ENCODE assay signal across 18 mouse cellular contexts in genomic region chr12:112633686-112634085, GRCm38 (mm10). TPM values are rescaled to one million over a fixed set of nuclear protein-coding genes. Genes with fewer than 3 reads are reported as not detected.
DNase-seq lines count a peak whose midpoint lies in the region; ATAC-seq and TF ChIP-seq lines count a peak whose summit lies in the region.
"Had no signal": no experiment of that assay in that cellular context is flagged by ENCODE, and none has a peak within 500 bp of the region (broad histone marks: within the 10 kb centered on the region; RNA-seq: fewer than 3 reads in every experiment).

No protein-coding gene starts in this region.

- no peak overlapping the region for H3K27ac ChIP-seq in kidney, postnatal 0 days
- H3K27ac ChIP-seq in midbrain, embryonic 15.5 days: no peak overlapping the region
- H3K27ac ChIP-seq: embryonic facial prominence, embryonic 12.5 days; neural tube, embryonic 15.5 days had no signal

- WGBS in kidney, postnatal 0 days: 52% methylated on average over 9 of the region's 9 CpGs
- WGBS in midbrain, embryonic 15.5 days: 75% methylated on average over 9 of the region's 9 CpGs

- peaks cover 14% of the 10 kb centered on the region for H3K4me1 ChIP-seq in kidney, postnatal 0 days (replicated peaks; ENCODE audit: insufficient read depth, low read length)
- H3K4me1 ChIP-seq in midbrain, embryonic 15.5 days: peaks cover 8% of the 10 kb centered on the region

- no peaks in the 10 kb centered on the region for H3K36me3 ChIP-seq in kidney, postnatal 0 days (ENCODE audit: insufficient read depth, low read length)
- H3K36me3 ChIP-seq in splenic B cell, adult 2 months (ENCODE audit: control insufficient read depth, insufficient read depth, low read length, poor library complexity, severe bottlenecking): no peaks in the 10 kb centered on the region
- no peaks in the 10 kb centered on the region for H3K36me3 ChIP-seq in midbrain, embryonic 15.5 days (replicated peaks)
- H3K36me3 ChIP-seq: embryonic facial prominence, embryonic 12.5 days; neural tube, embryonic 15.5 days had no signal

- H3K4me3 ChIP-seq in kidney, postnatal 0 days (replicated peaks; ENCODE audit: low read depth, low read length): no peak overlapping the region
- no peak overlapping the region for H3K4me3 ChIP-seq in midbrain, embryonic 15.5 days
- H3K4me3 ChIP-seq: embryonic facial prominence, embryonic 12.5 days; heart, embryonic 12.5 days; neural tube, embryonic 15.5 days had no signal

- DNase-seq in kidney, postnatal 0 days (ENCODE audit: low spot score): no peak
- no peak for DNase-seq in kidney, adult 9 months
- peak; percentile 35 for DNase-seq in thymus, postnatal 14 days
- DNase-seq in thymus, postnatal 10 days (ENCODE audit: low spot score in 2 of 2): no peak
- peak; percentile 47 for DNase-seq in induced T-regulatory cell, adult 2 months (ENCODE audit: low read depth)
- DNase-seq in splenic B cell, adult 2 months (ENCODE audit: low read depth, low spot score): peak; percentile 56
- no peak for DNase-seq in layer of hippocampus, postnatal 10 days (ENCODE audit: low spot score in 2 of 2)
- DNase-seq: adrenal gland, adult 2 months; cerebellum, postnatal 25 days; heart, postnatal 4 days; kidney, postnatal 14 days; left cerebral cortex, postnatal 4 days; retina, postnatal 1 day had no signal

- no peaks in the 10 kb centered on the region for H3K9me3 ChIP-seq in kidney, postnatal 0 days (replicated peaks; ENCODE audit: low read length)
- no peaks in the 10 kb centered on the region for H3K9me3 ChIP-seq in midbrain, embryonic 15.5 days
- H3K9me3 ChIP-seq: embryonic facial prominence, embryonic 12.5 days; heart, embryonic 12.5 days; neural tube, embryonic 15.5 days had no signal

- no peak overlapping the region for H3K4me2 ChIP-seq in kidney, postnatal 0 days (ENCODE audit: low read length)
- no peak overlapping the region for H3K4me2 ChIP-seq in midbrain, embryonic 15.5 days
- H3K4me2 ChIP-seq: embryonic facial prominence, embryonic 12.5 days; heart, embryonic 12.5 days; neural tube, embryonic 15.5 days had no signal

- H3K27me3 ChIP-seq in kidney, postnatal 0 days (ENCODE audit: insufficient read depth, low read length): no peaks in the 10 kb centered on the region
- H3K27me3 ChIP-seq in splenic B cell, adult 2 months (ENCODE audit: control insufficient read depth, insufficient read depth, low read length, poor library complexity, severe bottlenecking): no peaks in the 10 kb centered on the region; the same call in 1 of the 2 replicates
- no peaks in the 10 kb centered on the region for H3K27me3 ChIP-seq in midbrain, embryonic 15.5 days (replicated peaks)
- H3K27me3 ChIP-seq: CH12.LX; heart, embryonic 12.5 days; neural tube, embryonic 15.5 days had no signal

- TF ChIP-seq CTCF in kidney, postnatal 0 days (IDR thresholded peaks at IDR 0.05; ENCODE audit: low read depth): peak; percentile 25; the same call in 1 of the 2 replicates

- no peak for ATAC-seq in kidney, postnatal 0 days (replicated peaks; ENCODE audit: low FRiP score, low read depth)
- ATAC-seq in midbrain, embryonic 15.5 days (replicated peaks): no peak

- no peak overlapping the region for H3K9ac ChIP-seq in kidney, postnatal 0 days (ENCODE audit: low read depth, low read length)
- no peak overlapping the region for H3K9ac ChIP-seq in midbrain, embryonic 15.5 days
- H3K9ac ChIP-seq: embryonic facial prominence, embryonic 12.5 days; heart, embryonic 12.5 days; neural tube, embryonic 15.5 days had no signal

RNA-seq across cellular contexts. Expression of gene Siva1, which starts 10.8 kb away (rescaled TPM):
- 202 and 209 TPM in 2 replicates for polyA plus RNA-seq in kidney, postnatal 0 days (2015; fragmentation: Nextera tagmentation; extraction: Ambion mirVana)
- 10 to 100 TPM; 17.0 to 19.5 TPM for total RNA-seq in layer of hippocampus, postnatal 10 days (2021)
- polyA plus RNA-seq in midbrain, embryonic 15.5 days (2015; fragmentation: Nextera tagmentation; extraction: Ambion mirVana): 51.2 and 59.2 TPM in 2 replicates

RNA-seq across cellular contexts. Expression of gene Adssl1, which starts 13.8 kb away (rescaled TPM):
- 13.4 and 14.5 TPM in 2 replicates for polyA plus RNA-seq in kidney, postnatal 0 days (2015; fragmentation: Nextera tagmentation; extraction: Ambion mirVana)
- total RNA-seq in layer of hippocampus, postnatal 10 days (2021): 1 to 10 TPM; 2.1 to 2.4 TPM
- 3.1 and 3.6 TPM in 2 replicates for polyA plus RNA-seq in midbrain, embryonic 15.5 days (2015; fragmentation: Nextera tagmentation; extraction: Ambion mirVana)

RNA-seq across cellular contexts. Expression of gene Akt1, which starts 41.0 kb away (rescaled TPM):
- 72.5 and 114 TPM in 2 replicates for polyA plus RNA-seq in kidney, postnatal 0 days (2015; fragmentation: Nextera tagmentation; extraction: Ambion mirVana)
- total RNA-seq in layer of hippocampus, postnatal 10 days (2021): 100 to 1,000 TPM; 182 to 185 TPM
- polyA plus RNA-seq in midbrain, embryonic 15.5 days (2015; fragmentation: Nextera tagmentation; extraction: Ambion mirVana): 139 and 162 TPM in 2 replicates

RNA-seq across cellular contexts. Expression of gene Zbtb42, which starts 44.9 kb away (rescaled TPM):
- polyA plus RNA-seq in kidney, postnatal 0 days (2015; fragmentation: Nextera tagmentation; extraction: Ambion mirVana): 5.9 and 6.7 TPM in 2 replicates
- under 1 TPM; 0.33 to 0.80 TPM for total RNA-seq in layer of hippocampus, postnatal 10 days (2021)
- polyA plus RNA-seq in midbrain, embryonic 15.5 days (2015; fragmentation: Nextera tagmentation; extraction: Ambion mirVana): 1.9 and 2.5 TPM in 2 replicates

RNA-seq across cellular contexts. Expression of gene Inf2, which starts 45.1 kb away (rescaled TPM):
- 2.5 and 3.8 TPM in 2 replicates for polyA plus RNA-seq in kidney, postnatal 0 days (2015; fragmentation: Nextera tagmentation; extraction: Ambion mirVana)
- 10 to 100 TPM; 80.9 to 91.4 TPM for total RNA-seq in layer of hippocampus, postnatal 10 days (2021)
- 1.0 and 2.4 TPM in 2 replicates for polyA plus RNA-seq in midbrain, embryonic 15.5 days (2015; fragmentation: Nextera tagmentation; extraction: Ambion mirVana)

Comparison
In these comparisons a context has a peak if more than half of its experiments do, and no peak if none do; other contexts are left out.
1. DNase-seq: peak in thymus, postnatal 14 days (single experiment), induced T-regulatory cell, adult 2 months (single experiment) and splenic B cell, adult 2 months (single experiment); none in kidney, postnatal 0 days (single experiment), kidney, adult 9 months (single experiment), thymus, postnatal 10 days (0 of 2) and layer of hippocampus, postnatal 10 days (0 of 2).